Mouse (Mus musculus) T-helper 2 cell (primary cell): ENCODE measurements around the gene Nkain2.

Source experiments
- in situ Hi-C: fragments of 300-600 bp; cut with MboI, MseI; formaldehyde crosslinking; loops from one replicate; pipeline ENCODE4 v1.15.1; 2025; ENCODE audit warnings: high pct_unique_total_duplicates

The Nkain2 gene

GRCm38 (mm10) chr10:32889652-32890506 lies at the start of gene Nkain2:
Gene Nkain2 (minus strand): TSS chr10:32890462.
- in situ Hi-C loops = loop anchor here (25.0 kb wide), 1 partner anchor 1672 kb away; no protein-coding TSS in a partner anchor

- in situ Hi-C loops = no loop called here
Measured at GRCm38 (mm10) chr10:32939853-32940252, 49.6 kb upstream of the Nkain2 start.

GRCm38 (mm10) chr10:32895093-32895492 lies 4.8 kb upstream of the Nkain2 start:
- in situ Hi-C loops = loop anchor here (25.0 kb wide), 1 partner anchor 1667 kb away; no protein-coding TSS in a partner anchor

- in situ Hi-C loops = loop anchor here (25.0 kb wide), 1 partner anchor 1672 kb away; no protein-coding TSS in a partner anchor
Measured at GRCm38 (mm10) chr10:32890507-32891131, 357 bp upstream of the Nkain2 start.

GRCm38 (mm10) chr10:32881977-32882376 lies 8.3 kb downstream of the Nkain2 start:
- in situ Hi-C loops = loop anchor here (25.0 kb wide), 1 partner anchor 1680 kb away; no protein-coding TSS in a partner anchor

- in situ Hi-C loops = no loop called here
Measured at GRCm38 (mm10) chr10:32870691-32871406, 19.4 kb downstream of the Nkain2 start.

- in situ Hi-C loops = no loop called here
Measured at GRCm38 (mm10) chr10:32869541-32869940, 20.7 kb downstream of the Nkain2 start.

GRCm38 (mm10) chr10:32815210-32815883 lies 74.9 kb downstream of the Nkain2 start:
- in situ Hi-C loops = no loop called here

- in situ Hi-C loops = no loop called here
Measured at GRCm38 (mm10) chr10:32796215-32796614, 94.0 kb downstream of the Nkain2 start.

GRCm38 (mm10) chr10:32790541-32790940 lies 99.7 kb downstream of the Nkain2 start:
- in situ Hi-C loops = no loop called here

GRCm38 (mm10) chr10:32782732-32783359 lies 107.4 kb downstream of the Nkain2 start:
- in situ Hi-C loops = no loop called here

GRCm38 (mm10) chr10:32738989-32739388 lies 151.3 kb downstream of the Nkain2 start:
- in situ Hi-C loops = no loop called here

GRCm38 (mm10) chr10:32706579-32706978 lies 183.7 kb downstream of the Nkain2 start:
- in situ Hi-C loops = loop anchor here (10.0 kb wide), 1 partner anchor 862 kb away; no protein-coding TSS in a partner anchor

- in situ Hi-C loops = no loop called here
Measured at GRCm38 (mm10) chr10:32696661-32697060, 193.6 kb downstream of the Nkain2 start.

GRCm38 (mm10) chr10:32684548-32684947 lies 205.7 kb downstream of the Nkain2 start:
- in situ Hi-C loops = no loop called here

- in situ Hi-C loops = no loop called here
Measured at GRCm38 (mm10) chr10:32640256-32640655, 250.0 kb downstream of the Nkain2 start.

- in situ Hi-C loops = no loop called here
Measured at GRCm38 (mm10) chr10:32639173-32639572, 251.1 kb downstream of the Nkain2 start.

GRCm38 (mm10) chr10:32631043-32631442 lies 259.2 kb downstream of the Nkain2 start:
- in situ Hi-C loops = no loop called here

GRCm38 (mm10) chr10:32604448-32604847 lies 285.8 kb downstream of the Nkain2 start:
- in situ Hi-C loops = no loop called here

- in situ Hi-C loops = no loop called here
Measured at GRCm38 (mm10) chr10:32602798-32603197, 287.5 kb downstream of the Nkain2 start.

GRCm38 (mm10) chr10:32594998-32595397 lies 295.3 kb downstream of the Nkain2 start:
- in situ Hi-C loops = loop anchor here (5.0 kb wide), 1 partner anchor 537 kb away; no protein-coding TSS in a partner anchor
